18 mouse cellular contexts compared by ENCODE assay signal in the genomic region with DNA sequence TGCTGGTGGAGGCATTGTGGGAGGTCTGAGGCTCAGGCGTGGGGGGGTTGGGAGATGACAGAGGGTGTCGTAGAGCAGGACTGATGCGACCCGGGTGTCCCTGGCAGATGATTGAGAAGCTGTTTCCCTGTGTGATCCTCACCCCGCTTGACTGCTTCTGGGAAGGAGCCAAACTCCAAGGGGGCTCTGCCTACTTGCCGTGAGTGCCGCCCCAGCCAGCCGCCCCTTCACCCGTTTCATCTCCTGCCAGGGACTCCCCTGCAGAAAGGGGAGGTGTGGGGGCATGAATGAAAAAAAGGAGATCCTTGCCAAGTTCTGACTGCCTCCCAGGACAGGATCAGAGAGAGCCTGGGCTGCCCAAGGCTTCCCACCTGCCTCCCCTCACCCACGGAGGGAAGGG. TPM values are rescaled to one million over a fixed set of nuclear protein-coding genes. Genes with fewer than 3 reads are reported as not detected.
A peak's percentile ranks its signal among the peaks of the same experiment; 100 is the strongest.
DNase-seq lines count a peak whose midpoint lies in the region; ATAC-seq and TF ChIP-seq lines count a peak whose summit lies in the region.
"Had no signal": no experiment of that assay in that cellular context is flagged by ENCODE, and none has a peak within 500 bp of the region (broad histone marks: within the 10 kb centered on the region; RNA-seq: fewer than 3 reads in every experiment).

No protein-coding gene starts in this region.

- no peaks in the 10 kb centered on the region for H3K4me1 ChIP-seq in embryonic facial prominence, embryonic 11.5 days (ENCODE audit: control insufficient read depth, insufficient read depth, low read length)
- H3K4me1 ChIP-seq in embryonic facial prominence, embryonic 10.5 days, result peaks cover 21% of the 10 kb centered on the region
- peaks cover 21% of the 10 kb centered on the region for H3K4me1 ChIP-seq in kidney, embryonic 15.5 days
- peaks cover 14% of the 10 kb centered on the region; the same call in 1 of the 2 replicates for H3K4me1 ChIP-seq in kidney, embryonic 14.5 days (ENCODE audit: control insufficient read depth, insufficient read depth, low read length)
- H3K4me1 ChIP-seq in testis, adult 2 months (ENCODE audit: control insufficient read depth, insufficient read depth, low read length), result no peaks in the 10 kb centered on the region

- H3K4me3 ChIP-seq in embryonic facial prominence, embryonic 11.5 days (ENCODE audit: low read depth, low read length), result no peak overlapping the region
- H3K4me3 ChIP-seq in embryonic facial prominence, embryonic 10.5 days, result no peak overlapping the region
- H3K4me3 ChIP-seq in kidney, embryonic 15.5 days (replicated peaks), result no peak overlapping the region
- no peak overlapping the region for H3K4me3 ChIP-seq in kidney, embryonic 14.5 days (ENCODE audit: low read length)
- peak overlapping the region; percentile 48 for H3K4me3 ChIP-seq in testis, adult 2 months (ENCODE audit: control insufficient read depth, low read depth, low read length)
- H3K4me3 ChIP-seq: forebrain, embryonic 15.5 days; heart, embryonic 13.5 days; hindbrain, embryonic 15.5 days; limb, embryonic 13.5 days had no signal

- TF ChIP-seq POLR2A in testis, adult 2 months (IDR thresholded peaks at IDR 0.05; ENCODE audit: control insufficient read depth, low read depth, low read length), result no peak

- no peak for TF ChIP-seq CTCF in testis, adult 2 months (IDR thresholded peaks at IDR 0.05; ENCODE audit: control insufficient read depth, insufficient read depth, insufficient replicate concordance, low read depth, low read length)

- H3K27ac ChIP-seq in embryonic facial prominence, embryonic 11.5 days (replicated peaks; ENCODE audit: low read depth, low read length), result no peak overlapping the region
- H3K27ac ChIP-seq in embryonic facial prominence, embryonic 10.5 days (replicated peaks), result no peak overlapping the region
- H3K27ac ChIP-seq in kidney, embryonic 15.5 days, result 0 out of 2 replicates have a peak overlapping the region, but pooled peaks have one; percentile 22
- no peak overlapping the region for H3K27ac ChIP-seq in kidney, embryonic 14.5 days (ENCODE audit: low read depth, low read length)
- H3K27ac ChIP-seq in testis, adult 2 months (ENCODE audit: control insufficient read depth, insufficient read depth, low read depth, low read length), result no peak overlapping the region
- H3K27ac ChIP-seq: forebrain, embryonic 15.5 days; heart, embryonic 13.5 days; hindbrain, embryonic 15.5 days; limb, embryonic 13.5 days had no signal

- no peaks in the 10 kb centered on the region; the same call in 1 of the 2 replicates for H3K36me3 ChIP-seq in embryonic facial prominence, embryonic 11.5 days (replicated peaks; ENCODE audit: control insufficient read depth, insufficient read depth, low read depth, low read length)
- H3K36me3 ChIP-seq in embryonic facial prominence, embryonic 10.5 days (replicated peaks), result peaks cover 90% of the 10 kb centered on the region
- H3K36me3 ChIP-seq in kidney, embryonic 15.5 days, result peaks cover 38% of the 10 kb centered on the region
- peaks cover 39% of the 10 kb centered on the region for H3K36me3 ChIP-seq in kidney, embryonic 14.5 days (ENCODE audit: control insufficient read depth, insufficient read depth, low read length)
- no peaks in the 10 kb centered on the region for H3K36me3 ChIP-seq in testis, adult 2 months (ENCODE audit: control insufficient read depth, insufficient read depth, low read length)
- H3K36me3 ChIP-seq: forebrain, embryonic 15.5 days had no signal

- WGBS in embryonic facial prominence, embryonic 11.5 days, result 71% methylated on average over 10 of the region's 10 CpGs
- WGBS in embryonic facial prominence, embryonic 10.5 days, result 79% methylated on average over 10 of the region's 10 CpGs
- WGBS in kidney, embryonic 15.5 days, result 55% methylated on average over 10 of the region's 10 CpGs
- WGBS in kidney, embryonic 14.5 days, result 51% methylated on average over 10 of the region's 10 CpGs

- no peak for DNase-seq in embryonic facial prominence, embryonic 11.5 days (ENCODE audit: low spot score)
- DNase-seq in embryonic facial prominence, embryonic 10.5 days (ENCODE audit: low spot score), result no peak
- DNase-seq in testis, postnatal 10 days (ENCODE audit: low spot score), result no peak
- DNase-seq in cerebellum, adult 9-10 months, result no peak
- no peak for DNase-seq in heart, adult 9 months (ENCODE audit: low spot score in 2 of 2)
- DNase-seq: cerebellum, adult 9-11 months; embryo, embryonic 11 days; gastrocnemius, postnatal 14 days; lung, adult 18-20 months; right cerebral cortex, postnatal 14 days; thymus, adult 2 months had no signal

- H3K9me3 ChIP-seq in embryonic facial prominence, embryonic 11.5 days (replicated peaks; ENCODE audit: control insufficient read depth, low read length), result no peaks in the 10 kb centered on the region
- no peaks in the 10 kb centered on the region for H3K9me3 ChIP-seq in embryonic facial prominence, embryonic 10.5 days
- no peaks in the 10 kb centered on the region for H3K9me3 ChIP-seq in kidney, embryonic 15.5 days (replicated peaks)
- H3K9me3 ChIP-seq in kidney, embryonic 14.5 days (ENCODE audit: control insufficient read depth, low read length), result no peaks in the 10 kb centered on the region
- H3K9me3 ChIP-seq: forebrain, embryonic 15.5 days; heart, embryonic 13.5 days; hindbrain, embryonic 15.5 days; limb, embryonic 13.5 days had no signal

- H3K4me2 ChIP-seq in embryonic facial prominence, embryonic 11.5 days (ENCODE audit: low read depth, low read length), result no peak overlapping the region
- no peak overlapping the region for H3K4me2 ChIP-seq in kidney, embryonic 15.5 days
- no peak overlapping the region for H3K4me2 ChIP-seq in kidney, embryonic 14.5 days (replicated peaks; ENCODE audit: low read depth, low read length)
- H3K4me2 ChIP-seq: forebrain, embryonic 15.5 days; heart, embryonic 13.5 days; hindbrain, embryonic 15.5 days; limb, embryonic 13.5 days had no signal

- H3K9ac ChIP-seq in embryonic facial prominence, embryonic 11.5 days (replicated peaks; ENCODE audit: low read length), result 0 out of 2 replicates have a peak overlapping the region, but pooled peaks have one; percentile 25
- no peak overlapping the region for H3K9ac ChIP-seq in kidney, embryonic 15.5 days
- H3K9ac ChIP-seq in kidney, embryonic 14.5 days (ENCODE audit: low read depth, low read length), result no peak overlapping the region
- H3K9ac ChIP-seq: forebrain, embryonic 15.5 days; heart, embryonic 13.5 days; hindbrain, embryonic 15.5 days; limb, embryonic 13.5 days had no signal

- ATAC-seq in embryonic facial prominence, embryonic 11.5 days (replicated peaks; ENCODE audit: insufficient number of reproducible peaks, low FRiP score, low TSS enrichment, low read depth), result no peak
- peak; percentile 44 for ATAC-seq in kidney, embryonic 15.5 days (replicated peaks; ENCODE audit: low FRiP score)
- ATAC-seq in kidney, embryonic 14.5 days (ENCODE audit: low FRiP score, low TSS enrichment), result no peak
- ATAC-seq: forebrain, embryonic 15.5 days had no signal

- no peaks in the 10 kb centered on the region for H3K27me3 ChIP-seq in embryonic facial prominence, embryonic 11.5 days (ENCODE audit: control insufficient read depth, insufficient read depth, low read length)
- H3K27me3 ChIP-seq in embryonic facial prominence, embryonic 10.5 days (replicated peaks; ENCODE audit: low read depth, poor library complexity, severe bottlenecking), result no peaks in the 10 kb centered on the region
- no peaks in the 10 kb centered on the region for H3K27me3 ChIP-seq in kidney, embryonic 15.5 days
- H3K27me3 ChIP-seq in kidney, embryonic 14.5 days (ENCODE audit: control insufficient read depth, insufficient read depth, low read length), result no peaks in the 10 kb centered on the region
- H3K27me3 ChIP-seq in testis, adult 2 months (ENCODE audit: control insufficient read depth, insufficient read depth, low read length), result no peaks in the 10 kb centered on the region
- H3K27me3 ChIP-seq: forebrain, embryonic 15.5 days; heart, embryonic 13.5 days; hindbrain, embryonic 15.5 days; limb, embryonic 13.5 days had no signal

RNA-seq across cellular contexts. Expression of a gene that starts 9.3 kb away (rescaled TPM):
- 2.7 and 5.6 TPM in 2 replicates for polyA plus RNA-seq in embryonic facial prominence, embryonic 11.5 days (2014; fragmentation: Nextera tagmentation; extraction: Ambion mirVana)
- 9.2 and 10.4 TPM in 2 replicates for polyA plus RNA-seq in embryonic facial prominence, embryonic 10.5 days (2016; fragmentation: Nextera tagmentation; extraction: Ambion mirVana)
- 7.6 and 10.2 TPM in 2 replicates for polyA plus RNA-seq in kidney, embryonic 15.5 days (2015; fragmentation: Nextera tagmentation; extraction: Ambion mirVana)
- 6.0 and 7.6 TPM in 2 replicates for polyA plus RNA-seq in kidney, embryonic 14.5 days (2014; fragmentation: Nextera tagmentation; extraction: Ambion mirVana)
- polyA plus RNA-seq in testis, adult 2 months (2012; rRNA removed), result 31.0 and 31.2 TPM in 2 replicates

RNA-seq across cellular contexts. Expression of a gene that starts 20.4 kb away (rescaled TPM):
- polyA plus RNA-seq in embryonic facial prominence, embryonic 11.5 days (2014; fragmentation: Nextera tagmentation; extraction: Ambion mirVana), result 1.8 and 2.8 TPM in 2 replicates
- polyA plus RNA-seq in embryonic facial prominence, embryonic 10.5 days (2016; fragmentation: Nextera tagmentation; extraction: Ambion mirVana), result 3.6 and 4.0 TPM in 2 replicates
- 5.2 and 6.6 TPM in 2 replicates for polyA plus RNA-seq in kidney, embryonic 15.5 days (2015; fragmentation: Nextera tagmentation; extraction: Ambion mirVana)
- 6.2 TPM in 2 replicates for polyA plus RNA-seq in kidney, embryonic 14.5 days (2014; fragmentation: Nextera tagmentation; extraction: Ambion mirVana)
- polyA plus RNA-seq in testis, adult 2 months (2012; rRNA removed), result 2.6 and 3.2 TPM in 2 replicates

RNA-seq across cellular contexts. Expression of a gene that starts 21.5 kb away (rescaled TPM):
- not detected in 2 replicates for polyA plus RNA-seq in embryonic facial prominence, embryonic 11.5 days (2014; fragmentation: Nextera tagmentation; extraction: Ambion mirVana)
- not detected in 2 replicates for polyA plus RNA-seq in embryonic facial prominence, embryonic 10.5 days (2016; fragmentation: Nextera tagmentation; extraction: Ambion mirVana)
- not detected in 2 replicates for polyA plus RNA-seq in kidney, embryonic 15.5 days (2015; fragmentation: Nextera tagmentation; extraction: Ambion mirVana)
- polyA plus RNA-seq in kidney, embryonic 14.5 days (2014; fragmentation: Nextera tagmentation; extraction: Ambion mirVana), result not detected in 2 replicates
- polyA plus RNA-seq in testis, adult 2 months (2012; rRNA removed), result 0.28 and 0.29 TPM in 2 replicates
- polyA plus RNA-seq: heart, embryonic 13.5 days; limb, embryonic 13.5 days had no signal

RNA-seq across cellular contexts. Expression of a gene that starts 28.6 kb away (rescaled TPM):
- polyA plus RNA-seq in embryonic facial prominence, embryonic 11.5 days (2014; fragmentation: Nextera tagmentation; extraction: Ambion mirVana), result 4.9 and 7.2 TPM in 2 replicates
- 7.9 and 15.1 TPM in 2 replicates for polyA plus RNA-seq in embryonic facial prominence, embryonic 10.5 days (2016; fragmentation: Nextera tagmentation; extraction: Ambion mirVana)
- polyA plus RNA-seq in kidney, embryonic 15.5 days (2015; fragmentation: Nextera tagmentation; extraction: Ambion mirVana), result 2.9 and 3.5 TPM in 2 replicates
- 2.4 and 2.9 TPM in 2 replicates for polyA plus RNA-seq in kidney, embryonic 14.5 days (2014; fragmentation: Nextera tagmentation; extraction: Ambion mirVana)
- 0.94 and 1.5 TPM in 2 replicates for polyA plus RNA-seq in testis, adult 2 months (2012; rRNA removed)

RNA-seq across cellular contexts. Expression of a gene that starts 50.9 kb away (rescaled TPM):
- 963 and 976 TPM in 2 replicates for polyA plus RNA-seq in embryonic facial prominence, embryonic 11.5 days (2014; fragmentation: Nextera tagmentation; extraction: Ambion mirVana)
- 897 and 923 TPM in 2 replicates for polyA plus RNA-seq in embryonic facial prominence, embryonic 10.5 days (2016; fragmentation: Nextera tagmentation; extraction: Ambion mirVana)
- 1,027 and 1,077 TPM in 2 replicates for polyA plus RNA-seq in kidney, embryonic 15.5 days (2015; fragmentation: Nextera tagmentation; extraction: Ambion mirVana)
- 1,419 and 1,934 TPM in 2 replicates for polyA plus RNA-seq in kidney, embryonic 14.5 days (2014; fragmentation: Nextera tagmentation; extraction: Ambion mirVana)
- polyA plus RNA-seq in testis, adult 2 months (2012; rRNA removed), result 185 and 230 TPM in 2 replicates
